Mouse (Mus musculus) midbrain, embryonic 13.5 days (tissue): ENCODE measurements around the gene Apopt1. TPM values are rescaled to one million over a fixed set of nuclear protein-coding genes. Genes with fewer than 3 reads are reported as not detected.

Experiments
- ATAC-seq: fragments of 200-750 bp; cut with Nextera tagmentation; 2 replicates; pipeline ENCODE4 v1.8.0; 2017; ENCODE audit warnings: mild to moderate bottlenecking, moderate TSS enrichment, moderate library complexity
- H3K27ac ChIP-seq: fragments of 300-500 bp; sonication (generic); 2 replicates; pipeline ENCODE4 v1.5.1; 2015; ENCODE audit warnings: inconsistent platforms, mild to moderate bottlenecking, moderate library complexity
- H3K27me3 ChIP-seq: fragments of 300-500 bp; sonication (generic); 2 replicates; pipeline ENCODE4 v1.6.1; 2015; ENCODE audit warnings: mild to moderate bottlenecking, inconsistent platforms
- H3K36me3 ChIP-seq: fragments of 300-500 bp; sonication (generic); 2 replicates; pipeline ENCODE4 v1.6.1; 2015; ENCODE audit warnings: mild to moderate bottlenecking, inconsistent platforms
- H3K4me1 ChIP-seq: fragments of 300-500 bp; sonication (generic); replicated peaks from 2 replicates; pipeline ENCODE4 v1.6.1; 2015; ENCODE audit warnings: inconsistent platforms
- H3K4me2 ChIP-seq: fragments of 300-500 bp; sonication (generic); replicated peaks from 2 replicates; pipeline ENCODE4 v1.6.1; 2015; ENCODE audit warnings: moderate library complexity, mild to moderate bottlenecking, inconsistent platforms
- H3K4me3 ChIP-seq: fragments of 300-500 bp; sonication (generic); replicated peaks from 2 replicates; pipeline ENCODE4 v1.5.1; 2015; ENCODE audit warnings: mild to moderate bottlenecking, inconsistent platforms
- H3K9ac ChIP-seq: fragments of 300-500 bp; sonication (generic); replicated peaks from 2 replicates; pipeline ENCODE4 v1.6.1; 2015; ENCODE audit warnings: mild to moderate bottlenecking, inconsistent platforms
- H3K9me3 ChIP-seq: fragments of 300-500 bp; sonication (generic); 2 replicates; pipeline ENCODE4 v1.6.1; 2016; ENCODE audit warnings: mild to moderate bottlenecking, inconsistent platforms
- whole genome bisulfite sequencing: fragments of 180-500 bp; shearing (Covaris S2); methylation state at CpG from one replicate; pipeline ENCODE4 v1.1.7; 2015; 5-methylcytosine and 5-hydroxymethylcytosine counted together
- polyA plus RNA-seq: library from polyadenylated mRNA; unstranded; fragments of >200 nt; fragmentation: Nextera tagmentation; extraction: Ambion mirVana; gene quantifications from 2 replicates; pipeline ENCODE4 v1.2.1, GENCODE M21; 2015

Gene Apopt1
- polyA plus RNA-seq, 1 experiment from 2014 or later: 59.6 TPM

DNA sequence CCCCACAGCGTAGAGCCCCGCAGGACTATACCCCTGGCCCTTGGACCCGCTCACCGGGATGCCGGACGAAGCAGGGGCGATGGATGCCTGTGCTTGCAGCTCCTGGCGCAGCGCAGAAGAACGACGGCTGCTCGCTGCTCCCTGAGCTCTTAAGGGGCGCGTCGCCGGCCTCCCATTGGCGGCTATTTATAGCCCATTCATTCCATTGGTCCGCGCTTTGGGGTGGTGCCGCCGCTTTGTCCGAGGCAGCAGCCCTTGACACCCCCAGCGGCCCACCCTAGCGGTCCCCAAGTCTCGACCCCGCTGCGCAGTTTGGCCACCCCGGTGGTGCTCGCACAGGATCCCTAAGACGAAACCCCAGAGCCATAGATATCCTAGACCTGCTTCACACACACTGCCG is 40.9 kb upstream of the Apopt1 start, which contains the start of gene Ckb:
Ckb (minus strand) TSS at position 163 of the 400 bp plus-strand sequence.
- peak within 1 kb of the TSS; percentile 98 for H3K4me2 ChIP-seq
- peak within 1 kb of the TSS; percentile 95 for H3K27ac ChIP-seq
- peaks cover 24% of the 10 kb centered on the region for H3K36me3 ChIP-seq
- peak; percentile 84 for ATAC-seq
- no peaks in the 10 kb centered on the region for H3K9me3 ChIP-seq
- H3K27me3 ChIP-seq: peaks cover 5% of the 10 kb centered on the region
- peak within 1 kb of the TSS; percentile 98 for H3K9ac ChIP-seq
- under 1% methylated on average over 31 of the region's 31 CpGs for WGBS
- peaks cover 48% of the 10 kb centered on the region for H3K4me1 ChIP-seq
- H3K4me3 ChIP-seq: peak within 1 kb of the TSS; percentile 87

- no peaks in the 10 kb centered on the region for H3K9me3 ChIP-seq
- peaks cover 5% of the 10 kb centered on the region for H3K27me3 ChIP-seq
- H3K4me1 ChIP-seq: peaks cover 52% of the 10 kb centered on the region
- no peak for ATAC-seq
- 11% methylated on average over 12 of the region's 12 CpGs for WGBS
- peak overlapping the region; percentile 87 for H3K4me3 ChIP-seq
- peak overlapping the region; percentile 95 for H3K27ac ChIP-seq
- peaks cover 21% of the 10 kb centered on the region for H3K36me3 ChIP-seq
- H3K9ac ChIP-seq: peak overlapping the region; percentile 98
- H3K4me2 ChIP-seq: peak overlapping the region; percentile 98
These were observed 40.5 kb upstream of the Apopt1 start for GRCm38 (mm10) chr12:111672581-111672980.

- 53% methylated on average over 2 of the region's 2 CpGs for WGBS
- H3K9me3 ChIP-seq: no peaks in the 10 kb centered on the region
- ATAC-seq: no peak
- no peak overlapping the region for H3K9ac ChIP-seq
- peaks cover 11% of the 10 kb centered on the region for H3K36me3 ChIP-seq
- no peak overlapping the region for H3K27ac ChIP-seq
- H3K27me3 ChIP-seq: peaks cover 5% of the 10 kb centered on the region
- H3K4me1 ChIP-seq: peaks cover 46% of the 10 kb centered on the region
- H3K4me3 ChIP-seq: no peak overlapping the region
- H3K4me2 ChIP-seq: no peak overlapping the region
These were observed 38.1 kb upstream of the Apopt1 start for GRCm38 (mm10) chr12:111674850-111675486.

- H3K4me3 ChIP-seq: no peak overlapping the region
- H3K27me3 ChIP-seq: peaks cover 5% of the 10 kb centered on the region
- peaks cover 10% of the 10 kb centered on the region for H3K36me3 ChIP-seq
- 85% methylated on average over 6 of the region's 6 CpGs for WGBS
- no peak overlapping the region for H3K27ac ChIP-seq
- H3K9ac ChIP-seq: no peak overlapping the region
- no peak overlapping the region for H3K4me2 ChIP-seq
- no peaks in the 10 kb centered on the region for H3K9me3 ChIP-seq
- peaks cover 35% of the 10 kb centered on the region for H3K4me1 ChIP-seq
- ATAC-seq: no peak
These were observed 37.1 kb upstream of the Apopt1 start for GRCm38 (mm10) chr12:111675797-111676580.

DNA sequence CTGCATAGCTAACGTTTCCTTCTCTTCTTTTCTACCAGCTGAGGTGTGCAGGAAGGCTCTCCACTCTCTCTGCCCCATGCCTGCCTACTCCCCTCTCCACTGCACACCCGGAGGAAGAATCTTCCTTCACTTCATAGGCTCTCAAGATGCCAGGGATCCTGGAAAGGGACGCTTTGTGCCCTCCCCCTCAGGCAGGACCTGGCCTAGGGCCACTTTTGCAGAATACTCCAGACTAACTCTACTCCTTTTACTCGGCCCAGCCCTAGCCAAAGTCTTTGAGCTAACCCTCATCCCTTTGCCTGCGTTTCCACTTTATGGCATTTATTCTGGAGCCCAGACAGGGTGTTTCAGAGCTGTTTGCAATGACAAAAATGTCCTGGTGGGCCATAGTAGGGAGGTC is 35.6 kb upstream of the Apopt1 start:
- Histone ChIP-seq H3K4me3 (peak overlapping the region; percentile 63), H3K4me2 (peak overlapping the region; percentile 88), H3K9me3 (no peaks in the 10 kb centered on the region), H3K36me3 (peaks cover 23% of the 10 kb centered on the region), H3K27ac (peak overlapping the region; percentile 93), H3K27me3 (peaks cover 5% of the 10 kb centered on the region), H3K4me1 (peaks cover 31% of the 10 kb centered on the region), H3K9ac (peak overlapping the region; percentile 79)
- WGBS: 20% methylated on average over 5 of the region's 5 CpGs
- ATAC-seq: peak; percentile 32; the same call in 1 of the 2 replicates

DNA sequence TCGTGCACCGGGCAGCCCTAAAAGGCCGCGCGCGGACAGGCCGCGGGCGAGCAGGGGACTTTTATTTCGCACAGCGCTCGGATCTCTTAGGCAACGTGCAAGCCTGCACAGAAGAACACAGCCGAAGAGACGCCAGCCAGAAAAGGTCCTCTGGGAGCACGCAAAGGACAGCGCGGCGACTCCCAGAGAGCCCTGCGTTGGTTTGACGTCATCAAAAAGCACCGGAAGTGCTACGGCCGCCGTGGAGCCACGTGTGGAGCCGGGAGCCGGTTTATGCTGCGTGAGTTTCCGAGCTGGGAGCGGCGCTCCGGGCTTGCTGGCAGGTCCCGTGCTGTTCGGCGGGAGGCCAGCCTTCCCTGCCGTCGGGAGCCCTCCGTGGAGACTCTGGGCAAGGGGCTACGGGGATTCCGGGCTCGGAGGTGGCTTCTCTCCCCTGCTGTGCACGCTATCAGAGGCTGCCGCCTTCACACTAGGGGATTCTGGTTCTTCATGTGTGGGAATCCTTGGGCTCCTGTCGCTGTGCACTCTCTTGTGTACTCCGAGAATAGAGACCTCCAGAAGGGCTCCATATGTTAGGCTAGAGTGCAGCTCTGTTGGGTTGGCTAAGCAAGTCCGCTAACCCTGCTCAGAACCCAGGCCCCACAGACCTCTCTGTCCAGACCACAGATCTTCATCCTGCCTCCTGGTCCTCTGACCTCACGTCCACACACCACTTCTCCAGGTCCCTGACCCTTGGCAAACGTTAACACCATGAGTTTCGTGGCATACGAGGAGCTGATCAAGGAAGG is 35.0 kb upstream of the Apopt1 start, which contains the start of gene Trmt61a:
Trmt61a (plus strand) TSS at position 224 of the 788 bp plus-strand sequence.
- peak within 1 kb of the TSS; percentile 63 for H3K4me3 ChIP-seq
- peaks cover 25% of the 10 kb centered on the region for H3K4me1 ChIP-seq
- H3K27ac ChIP-seq: peak within 1 kb of the TSS; percentile 93
- ATAC-seq: peak; percentile 90
- peaks cover 27% of the 10 kb centered on the region for H3K36me3 ChIP-seq
- peaks cover 5% of the 10 kb centered on the region for H3K27me3 ChIP-seq
- under 1% methylated on average over 51 of the region's 51 CpGs for WGBS
- peak within 1 kb of the TSS; percentile 88 for H3K4me2 ChIP-seq
- H3K9me3 ChIP-seq: no peaks in the 10 kb centered on the region
- peak within 1 kb of the TSS; percentile 79 for H3K9ac ChIP-seq

GRCm38 (mm10) chr12:111678670-111678933 is 34.5 kb upstream of the Apopt1 start:
- 4% methylated on average over 13 of the region's 13 CpGs for WGBS
- Histone ChIP-seq H3K9ac (peak overlapping the region; percentile 79), H3K4me3 (peak overlapping the region; percentile 63), H3K4me1 (peaks cover 24% of the 10 kb centered on the region), H3K27me3 (peaks cover 5% of the 10 kb centered on the region), H3K27ac (no peak overlapping the region), H3K4me2 (peak overlapping the region; percentile 88), H3K36me3 (peaks cover 29% of the 10 kb centered on the region), H3K9me3 (no peaks in the 10 kb centered on the region)
- peak; percentile 6; the same call in 1 of the 2 replicates for ATAC-seq

GRCm38 (mm10) chr12:111678997-111679396 is 34.1 kb upstream of the Apopt1 start:
- peaks cover 2% of the 10 kb centered on the region for H3K27me3 ChIP-seq
- WGBS: 57% methylated on average over 7 of the region's 7 CpGs
- no peak for ATAC-seq
- peak overlapping the region; percentile 79 for H3K9ac ChIP-seq
- peaks cover 24% of the 10 kb centered on the region for H3K4me1 ChIP-seq
- H3K9me3 ChIP-seq: no peaks in the 10 kb centered on the region
- H3K27ac ChIP-seq: no peak overlapping the region
- peaks cover 33% of the 10 kb centered on the region for H3K36me3 ChIP-seq
- H3K4me3 ChIP-seq: peak overlapping the region; percentile 63
- H3K4me2 ChIP-seq: peak overlapping the region; percentile 88

DNA sequence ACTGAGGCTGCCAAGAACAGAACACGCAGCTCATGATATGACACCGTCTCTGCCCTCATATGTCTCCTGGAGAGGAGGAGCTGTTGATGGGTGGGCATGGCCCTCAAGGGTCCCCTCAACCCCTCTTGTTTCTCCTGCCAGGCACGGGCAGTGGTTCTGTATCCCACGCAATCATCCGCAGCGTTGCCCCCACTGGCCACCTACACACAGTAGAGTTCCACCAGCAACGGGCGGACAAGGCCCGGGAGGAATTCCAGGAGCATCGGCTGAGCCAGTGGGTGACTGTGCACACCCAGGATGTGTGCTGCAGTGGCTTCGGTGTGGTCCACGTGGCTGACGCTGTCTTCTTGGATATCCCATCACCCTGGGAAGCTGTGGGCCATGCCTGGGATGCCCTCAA is 32.4 kb upstream of the Apopt1 start:
- Histone ChIP-seq H3K27me3 (no peaks in the 10 kb centered on the region), H3K27ac (no peak overlapping the region), H3K4me2 (no peak overlapping the region), H3K4me3 (no peak overlapping the region), H3K36me3 (peaks cover 36% of the 10 kb centered on the region), H3K4me1 (peaks cover 24% of the 10 kb centered on the region), H3K9ac (no peak overlapping the region), H3K9me3 (no peaks in the 10 kb centered on the region)
- WGBS: 95% methylated on average over 13 of the region's 13 CpGs
- no peak for ATAC-seq

DNA sequence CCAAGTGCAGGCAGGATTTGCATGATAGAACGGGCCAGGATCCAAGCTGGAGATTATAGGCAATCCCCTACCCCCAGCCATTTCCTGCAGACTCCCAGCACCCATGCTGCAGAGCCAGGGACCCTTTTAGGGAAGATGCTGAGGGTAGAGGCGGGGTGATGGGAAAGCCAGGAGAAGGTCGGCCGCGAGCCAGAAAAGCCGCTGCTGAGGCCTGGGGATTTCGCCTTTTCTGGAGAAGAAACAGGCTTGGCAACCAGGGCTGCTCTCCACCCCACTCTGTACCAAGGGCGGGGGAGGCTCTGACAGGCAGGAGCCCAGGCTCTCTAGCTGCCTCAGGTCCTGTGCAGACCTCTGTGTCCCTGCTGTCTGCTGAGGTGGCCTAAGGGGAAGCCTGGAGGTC is 31.8 kb upstream of the Apopt1 start:
- H3K4me1 ChIP-seq: peaks cover 24% of the 10 kb centered on the region
- H3K9ac ChIP-seq: no peak overlapping the region
- no peak for ATAC-seq
- H3K27ac ChIP-seq: no peak overlapping the region
- WGBS: 89% methylated on average over 8 of the region's 8 CpGs
- H3K36me3 ChIP-seq: peaks cover 36% of the 10 kb centered on the region
- no peaks in the 10 kb centered on the region for H3K9me3 ChIP-seq
- H3K4me2 ChIP-seq: no peak overlapping the region
- H3K27me3 ChIP-seq: no peaks in the 10 kb centered on the region
- no peak overlapping the region for H3K4me3 ChIP-seq

GRCm38 (mm10) chr12:111682003-111682402 is 31.1 kb upstream of the Apopt1 start:
- no peak overlapping the region for H3K9ac ChIP-seq
- H3K27ac ChIP-seq: no peak overlapping the region
- H3K4me1 ChIP-seq: peaks cover 26% of the 10 kb centered on the region
- 85% methylated on average over 5 of the region's 5 CpGs for WGBS
- H3K4me2 ChIP-seq: no peak overlapping the region
- peaks cover 36% of the 10 kb centered on the region for H3K36me3 ChIP-seq
- H3K9me3 ChIP-seq: no peaks in the 10 kb centered on the region
- no peak for ATAC-seq
- no peak overlapping the region for H3K4me3 ChIP-seq
- no peaks in the 10 kb centered on the region for H3K27me3 ChIP-seq

DNA sequence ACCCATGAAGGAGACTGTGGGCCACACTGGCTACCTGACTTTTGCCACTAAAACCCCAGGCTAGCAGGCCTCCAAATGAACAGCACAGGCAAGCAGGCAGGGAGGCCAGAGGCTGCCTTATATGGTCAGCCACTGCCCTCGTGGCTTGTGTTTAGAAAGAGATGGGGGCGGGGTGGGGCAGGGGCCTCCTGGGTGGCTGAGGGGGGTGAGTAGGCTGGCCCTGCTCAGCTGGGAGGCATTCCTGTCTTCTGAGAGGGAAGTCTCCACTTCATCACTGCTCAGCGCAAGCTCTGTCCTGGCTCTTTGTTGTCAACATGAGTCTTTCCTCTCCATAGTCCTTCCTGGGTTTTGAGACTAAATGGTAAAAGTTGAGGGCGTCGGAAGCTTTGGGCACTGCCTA is 30.3 kb upstream of the Apopt1 start:
- Histone ChIP-seq H3K4me3 (no peak overlapping the region), H3K4me1 (peaks cover 28% of the 10 kb centered on the region), H3K27ac (no peak overlapping the region), H3K4me2 (no peak overlapping the region), H3K9ac (no peak overlapping the region), H3K27me3 (no peaks in the 10 kb centered on the region), H3K9me3 (no peaks in the 10 kb centered on the region), H3K36me3 (peaks cover 36% of the 10 kb centered on the region)
- WGBS: 72% methylated on average over 5 of the region's 5 CpGs
- no peak for ATAC-seq
